Mouse (Mus musculus) bone marrow macrophage, adult 2 months (primary cell): ENCODE results near the gene Prss41. TPM values are rescaled to one million over a fixed set of nuclear protein-coding genes. Genes with fewer than 3 reads are reported as not detected.
"Not testable (repeated sequence)": the region's sequence is repeated elsewhere in the genome, so short reads cannot be mapped to it uniquely, and the experiment has no call there.

Experiments used
- H3K27ac ChIP-seq: 2 replicates; pipeline ENCODE4 v1.5.1; 2012; ENCODE audit warnings: low read depth, low read length; ENCODE audit not compliant: insufficient read depth
- H3K4me1 ChIP-seq: 2 replicates; pipeline ENCODE4 v1.6.1; 2012; ENCODE audit warnings: low read length; ENCODE audit not compliant: control insufficient read depth, insufficient read depth
- H3K4me3 ChIP-seq: 2 replicates; pipeline ENCODE4 v1.5.1; 2012; ENCODE audit warnings: mild to moderate bottlenecking, low read length, moderate library complexity; ENCODE audit not compliant: insufficient read depth
- CTCF ChIP-seq: IDR thresholded peaks from 2 replicates; pipeline ENCODE4 v1.5.1; 2012; ENCODE audit warnings: low read depth, mild to moderate bottlenecking, low read length, moderate library complexity
- POLR2A ChIP-seq: IDR thresholded peaks from 2 replicates; pipeline ENCODE4 v1.6.1; 2012; ENCODE audit warnings: mild to moderate bottlenecking, low read depth, low read length, borderline replicate concordance
- polyA plus RNA-seq: library from polyadenylated mRNA; stranded (reverse); fragments of >200 nt; gene quantifications from 2 replicates; pipeline ENCODE4 v1.2.4, GENCODE M21; 2012; ENCODE audit not compliant: missing spikeins, insufficient read depth, insufficient read length

The Prss41 gene
- not detected in 2 replicates for polyA plus RNA-seq

DNA sequence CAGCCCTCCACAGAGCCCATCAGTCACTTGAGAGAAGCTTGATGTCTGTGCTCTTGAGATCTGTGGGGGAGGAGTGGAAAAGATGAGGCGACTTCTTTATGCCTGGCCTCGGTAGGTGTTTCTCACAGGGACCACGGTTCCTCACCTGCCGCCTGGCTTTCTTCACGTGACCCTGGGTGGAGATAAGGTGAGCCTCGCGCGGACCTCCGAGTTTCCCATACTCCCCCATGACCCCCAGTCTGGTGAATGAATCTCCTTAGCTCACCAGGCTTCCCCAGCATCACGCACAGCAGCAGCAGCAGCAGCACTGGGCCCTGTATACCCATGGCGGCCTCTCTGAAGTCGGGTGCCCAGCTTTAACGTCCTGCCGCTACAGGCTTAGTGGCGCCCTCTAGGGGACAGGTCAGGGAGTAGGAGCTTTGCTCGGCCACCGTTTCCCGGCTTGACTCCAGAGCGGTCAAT lies at the start of gene Prss41, which contains the start of gene Prss32:
Gene Prss41 (minus strand): TSS at position 361 of the 462 bp plus-strand sequence.
Gene Prss32 (plus strand): TSS at position 44 of the 462 bp plus-strand sequence.
- no peak within 1 kb of the TSS for H3K27ac ChIP-seq
- no peaks in the 10 kb centered on the region for H3K4me1 ChIP-seq
- TF ChIP-seq CTCF (peak; percentile 59; the same call in 1 of the 2 replicates), POLR2A (no peak)
- H3K4me3 ChIP-seq: no peak within 1 kb of the TSS

DNA sequence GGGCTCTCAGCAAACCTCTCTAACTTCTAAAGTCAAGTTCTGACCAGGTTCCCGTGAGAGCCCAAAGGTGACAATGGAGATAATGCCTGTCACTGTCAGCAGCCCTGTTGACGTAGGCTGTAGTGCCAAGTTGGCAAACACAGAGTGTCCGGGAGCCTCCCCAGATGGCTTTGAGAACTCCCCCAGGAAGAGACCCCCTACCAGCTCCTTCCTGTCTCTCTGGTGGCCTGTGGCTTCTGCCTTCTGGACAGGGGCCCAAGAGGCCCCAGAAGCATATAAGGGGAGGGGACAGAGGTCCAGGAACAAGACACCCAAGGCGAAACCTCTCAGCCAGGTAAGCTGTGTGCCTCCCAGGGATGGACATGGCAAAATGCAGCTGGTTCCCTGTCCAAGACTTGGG lies 36.6 kb upstream of the Prss41 start, which contains the start of the genes Dcpp1 and Dcpp2:
Gene Dcpp1 (plus strand): TSS at position 301 of the 400 bp plus-strand sequence.
Gene Dcpp2 (plus strand): TSS at position 305 of the 400 bp plus-strand sequence.
- not testable (repeated sequence) for H3K4me1 ChIP-seq, H3K4me3 ChIP-seq, H3K27ac ChIP-seq

DNA sequence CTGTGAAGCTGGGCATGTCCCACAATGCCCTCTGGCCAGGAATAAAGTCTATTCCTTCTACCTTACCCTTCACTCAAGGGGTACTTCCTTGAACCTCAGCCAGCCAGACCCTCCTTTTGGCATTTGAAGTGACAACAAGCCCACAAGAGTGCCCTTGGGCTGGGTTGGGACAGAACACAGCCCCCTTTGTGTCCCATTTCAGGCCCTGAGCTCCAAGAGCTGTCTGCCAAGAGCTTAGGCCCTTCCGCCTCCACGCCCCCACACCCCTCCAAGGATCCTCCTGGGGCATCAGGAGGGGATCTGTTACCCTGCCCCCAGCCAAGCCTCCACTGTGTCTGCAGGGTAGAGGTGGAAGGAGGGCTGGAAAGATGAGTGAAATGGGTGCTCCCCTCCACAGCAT lies 33.2 kb upstream of the Prss41 start:
- Histone ChIP-seq H3K4me1 (no peaks in the 10 kb centered on the region), H3K4me3 (no peak overlapping the region), H3K27ac (no peak overlapping the region)
- TF ChIP-seq POLR2A (no peak), CTCF (no peak)

DNA sequence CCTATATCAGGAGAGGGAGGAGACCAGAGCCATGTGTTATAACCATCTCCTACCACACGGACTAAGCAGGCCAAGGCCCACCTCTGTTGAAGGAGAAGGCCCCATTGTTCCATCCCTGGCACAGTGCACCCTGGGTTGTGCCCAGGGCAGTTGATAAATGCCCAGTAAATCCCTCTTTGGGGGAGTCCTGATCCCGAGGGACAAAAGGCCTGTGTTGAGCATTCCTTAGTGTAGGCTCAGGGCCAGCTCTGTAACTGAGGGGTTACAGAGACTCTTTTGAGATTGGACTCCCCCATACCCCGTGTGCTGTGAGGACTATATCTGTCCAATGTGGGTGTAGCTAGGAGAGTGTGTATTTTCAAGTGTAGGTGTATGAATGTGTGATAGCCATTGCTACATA lies 32.8 kb upstream of the Prss41 start:
- no peak for TF ChIP-seq CTCF
- TF ChIP-seq POLR2A: no peak
- Histone ChIP-seq H3K27ac (no peak overlapping the region), H3K4me1 (no peaks in the 10 kb centered on the region), H3K4me3 (no peak overlapping the region)

DNA sequence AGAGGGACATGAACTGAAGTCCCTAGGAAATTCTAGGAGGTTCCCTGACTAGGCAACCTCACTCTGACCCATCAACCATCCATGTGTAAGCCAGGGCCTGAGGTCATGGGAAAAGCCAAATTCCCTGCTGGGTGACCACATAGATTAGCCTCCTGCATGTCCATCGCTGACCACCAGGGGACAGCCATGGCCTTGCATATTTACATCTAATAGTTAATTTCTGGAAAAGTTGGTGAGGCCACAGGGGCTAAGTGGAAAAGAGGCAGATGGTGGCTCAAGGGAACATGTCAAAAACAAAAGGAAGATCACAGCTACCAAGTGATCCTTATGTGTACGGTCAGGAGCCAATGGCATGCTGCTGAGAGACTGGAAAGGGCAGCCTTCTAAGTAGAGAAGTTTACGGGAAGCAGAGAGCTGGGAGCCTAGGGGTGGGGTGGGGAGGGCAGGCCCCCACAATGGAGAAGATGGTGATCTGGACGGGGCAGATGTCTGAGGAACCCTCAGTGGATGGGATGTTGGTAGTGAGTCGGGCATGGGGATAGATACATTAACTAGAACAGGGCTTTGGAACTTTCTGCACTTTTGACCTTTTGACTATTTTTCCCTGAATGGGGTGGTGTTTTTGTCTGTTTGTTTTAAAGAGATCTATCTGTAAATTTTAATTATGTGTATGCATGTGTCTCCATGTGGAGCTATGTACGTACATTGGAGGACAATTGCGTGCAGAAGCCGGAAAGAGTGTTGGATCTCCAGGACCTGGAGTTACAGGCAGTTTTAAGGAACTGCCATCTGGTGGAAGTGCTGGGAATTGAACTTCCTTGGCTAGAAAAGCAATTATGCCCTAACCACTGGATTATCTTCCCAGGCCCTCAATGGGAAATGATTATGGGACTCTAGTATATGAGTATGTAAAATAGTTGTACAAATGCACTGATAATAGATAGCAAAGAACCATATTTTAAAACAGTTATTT lies 30.2 kb upstream of the Prss41 start:
- no peaks in the 10 kb centered on the region for H3K4me1 ChIP-seq
- H3K27ac ChIP-seq: no peak overlapping the region
- TF ChIP-seq POLR2A (no peak), CTCF (peak; percentile 69)
- H3K4me3 ChIP-seq: no peak overlapping the region

DNA sequence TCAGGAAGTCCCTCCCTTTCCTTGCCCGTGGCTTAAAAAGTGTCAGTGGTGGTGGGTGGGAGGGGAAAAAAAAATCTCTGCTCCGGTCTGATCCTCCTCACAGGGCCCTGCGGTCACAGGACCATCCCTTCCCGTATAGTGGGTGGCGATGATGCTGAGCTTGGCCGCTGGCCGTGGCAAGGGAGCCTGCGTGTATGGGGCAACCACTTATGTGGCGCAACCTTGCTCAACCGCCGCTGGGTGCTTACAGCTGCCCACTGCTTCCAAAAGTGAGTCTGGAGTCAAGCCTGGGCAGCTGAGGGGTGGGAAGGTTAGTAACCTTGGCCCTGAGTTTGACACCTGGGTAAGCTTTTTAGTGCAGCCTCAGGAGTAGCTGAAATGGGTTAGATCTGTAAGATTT lies 24.5 kb upstream of the Prss41 start:
- Histone ChIP-seq H3K4me1 (no peaks in the 10 kb centered on the region), H3K27ac (no peak overlapping the region), H3K4me3 (no peak overlapping the region)
- no peak for TF ChIP-seq CTCF
- no peak for TF ChIP-seq POLR2A

DNA sequence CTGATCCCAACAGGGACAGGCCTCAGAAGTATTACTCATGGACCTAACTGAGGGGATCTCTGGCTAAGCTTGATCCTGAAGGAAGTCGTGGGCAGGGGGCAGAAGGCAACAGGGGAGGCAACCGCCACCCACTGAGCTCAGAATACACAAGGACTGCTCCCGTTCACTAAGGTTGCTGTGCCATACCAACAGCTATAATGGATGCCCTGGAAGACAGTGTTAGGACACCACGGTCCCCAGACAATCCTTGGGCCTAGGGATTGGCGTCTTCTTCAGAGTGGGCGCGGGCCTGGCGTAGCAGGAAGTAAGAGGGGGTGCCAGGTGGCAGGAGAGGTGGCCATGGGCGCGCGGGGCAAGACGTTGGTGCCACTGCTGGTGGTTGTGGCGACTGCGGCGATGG lies 23.8 kb upstream of the Prss41 start, which contains the start of gene Prss21:
Gene Prss21 (plus strand): TSS at position 301 of the 400 bp plus-strand sequence.
- Histone ChIP-seq H3K4me1 (no peaks in the 10 kb centered on the region), H3K27ac (no peak within 1 kb of the TSS), H3K4me3 (no peak within 1 kb of the TSS)
- TF ChIP-seq POLR2A (no peak), CTCF (no peak)

DNA sequence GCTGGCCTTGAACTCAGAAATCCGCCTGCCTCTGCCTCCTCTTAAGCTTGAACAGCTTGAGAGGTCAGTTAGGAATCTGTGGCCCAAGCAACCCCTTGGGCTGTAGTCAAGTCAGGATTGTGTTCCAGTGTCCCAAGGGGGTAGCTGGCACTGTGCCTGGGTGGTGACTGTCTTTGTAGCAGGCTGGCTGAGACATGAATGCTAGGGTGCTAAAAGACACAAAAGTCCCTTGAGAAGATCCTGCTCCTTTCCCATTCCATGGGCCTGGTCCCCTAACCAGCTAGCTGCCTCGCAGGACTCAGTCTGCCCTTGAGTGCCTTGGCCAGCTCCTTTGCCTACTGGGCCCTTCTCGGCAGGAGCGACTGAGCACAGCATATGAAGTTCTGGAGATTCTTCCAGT lies 19.0 kb upstream of the Prss41 start:
- Histone ChIP-seq H3K4me1 (no peaks in the 10 kb centered on the region), H3K4me3 (no peak overlapping the region), H3K27ac (no peak overlapping the region)
- TF ChIP-seq CTCF (no peak), POLR2A (no peak)

DNA sequence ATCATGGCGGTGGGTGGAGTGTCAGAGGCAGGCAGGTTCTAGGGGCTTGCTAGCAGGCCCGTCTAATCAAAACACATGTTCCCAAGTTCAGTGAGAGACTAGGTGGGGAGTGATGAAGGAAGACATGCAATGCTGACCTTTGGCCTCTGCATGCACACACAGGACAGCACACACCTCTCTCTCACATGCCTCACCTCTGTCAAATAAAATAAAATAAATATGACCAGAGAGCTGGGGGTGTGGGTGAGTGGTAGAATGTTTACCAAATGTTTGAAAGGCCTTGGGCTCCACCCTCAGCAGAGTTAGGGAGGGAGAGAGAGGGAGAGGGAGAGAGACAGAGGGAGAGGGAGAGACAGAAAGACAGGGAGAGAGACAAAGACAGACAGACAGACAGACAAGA lies 13.9 kb upstream of the Prss41 start:
- TF ChIP-seq CTCF: no peak
- TF ChIP-seq POLR2A: no peak
- H3K4me3 ChIP-seq: no peak overlapping the region
- no peaks in the 10 kb centered on the region for H3K4me1 ChIP-seq
- no peak overlapping the region for H3K27ac ChIP-seq

DNA sequence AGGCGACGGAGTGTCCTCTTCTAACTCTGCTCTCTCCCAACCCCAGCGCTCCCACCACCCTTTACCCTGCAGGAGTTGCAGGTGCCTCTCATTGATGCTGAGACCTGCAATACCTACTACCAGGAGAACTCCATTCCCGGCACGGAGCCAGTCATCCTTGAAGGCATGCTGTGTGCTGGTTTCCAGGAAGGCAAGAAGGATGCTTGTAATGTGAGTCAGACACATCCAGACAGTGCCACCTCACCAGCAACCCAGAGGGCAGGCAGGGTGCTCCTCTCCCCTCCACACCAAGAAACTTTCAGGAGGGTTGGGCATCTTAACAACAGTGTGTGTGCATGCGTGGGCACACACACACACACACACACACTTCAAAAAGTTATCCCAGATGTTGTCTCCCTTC lies 13.2 kb upstream of the Prss41 start:
- no peak for TF ChIP-seq POLR2A
- no peak for TF ChIP-seq CTCF
- Histone ChIP-seq H3K27ac (no peak overlapping the region), H3K4me1 (no peaks in the 10 kb centered on the region), H3K4me3 (no peak overlapping the region)
